Mouse (Mus musculus): ENCODE measurements at regions not wholly inside any gene's neighbourhood (a gene's known extent, or its start where the extent isn't known, plus 50 kb on each side); places are given as distances from the start of the nearest gene placed in this dataset.

- no peak for TF ChIP-seq CTCF (conservative IDR thresholded peaks at IDR 0.05; ENCODE audit: low read length)
- no peak for TF ChIP-seq POU5F1 (IDR thresholded peaks at IDR 0.05; ENCODE audit: borderline replicate concordance, low read length)
These were observed 138.1 kb downstream of the Brms1l start for GRCm38 (mm10) chr12:55974262-55974661.

Data from E14TG2a.4 (cell line).